Mouse (Mus musculus) intestine, postnatal 0 days (tissue): ENCODE measurements around the gene Rad54l2. TPM values are rescaled to one million over a fixed set of nuclear protein-coding genes. Genes with fewer than 3 reads are reported as not detected.

Experiments used
- ATAC-seq: fragments of 200-750 bp; cut with Nextera tagmentation; 2 replicates; pipeline ENCODE4 v1.8.0; 2017; ENCODE audit warnings: mild to moderate bottlenecking, moderate TSS enrichment, moderate library complexity
- H3K27ac ChIP-seq: fragments of 300-500 bp; sonication (generic); 2 replicates; pipeline ENCODE4 v1.5.1; 2014; ENCODE audit warnings: mild to moderate bottlenecking, low read depth, low read length, moderate library complexity
- H3K27me3 ChIP-seq: fragments of 300-500 bp; sonication (generic); replicated peaks from 2 replicates; pipeline ENCODE4 v1.6.1; 2014; ENCODE audit warnings: low read length, mixed read lengths; ENCODE audit not compliant: control insufficient read depth, insufficient read depth
- H3K36me3 ChIP-seq: fragments of 300-500 bp; sonication (generic); 2 replicates; pipeline ENCODE4 v1.6.1; 2014; ENCODE audit warnings: mild to moderate bottlenecking, moderate library complexity; ENCODE audit not compliant: control insufficient read depth, insufficient read depth
- H3K4me1 ChIP-seq: fragments of 300-500 bp; sonication (generic); replicated peaks from 2 replicates; pipeline ENCODE4 v1.6.1; 2014; ENCODE audit warnings: antibody characterized with exemption, low read length, mixed read lengths; ENCODE audit not compliant: control insufficient read depth, insufficient read depth
- H3K4me2 ChIP-seq: fragments of 300-500 bp; sonication (generic); replicated peaks from 2 replicates; pipeline ENCODE4 v1.6.1; 2014; ENCODE audit warnings: low read depth, mild to moderate bottlenecking, moderate library complexity
- H3K4me3 ChIP-seq: fragments of 300-500 bp; sonication (generic); 2 replicates; pipeline ENCODE4 v1.5.1; 2014; ENCODE audit warnings: low read depth, low read length
- H3K9ac ChIP-seq: fragments of 300-500 bp; sonication (generic); 2 replicates; pipeline ENCODE4 v1.6.1; 2014; ENCODE audit warnings: mild to moderate bottlenecking, low read depth, low read length
- H3K9me3 ChIP-seq: fragments of 300-500 bp; sonication (generic); 2 replicates; pipeline ENCODE4 v1.6.1; 2016; ENCODE audit warnings: mixed run types; ENCODE audit not compliant: control insufficient read depth
- CTCF ChIP-seq: sonication (generic); IDR thresholded peaks from 2 replicates; pipeline ENCODE4 v1.5.1; 2016; ENCODE audit warnings: low read depth, mild to moderate bottlenecking, control low read depth, antibody characterized with exemption, moderate library complexity
- WGBS: fragments of 180-500 bp; shearing (Covaris S2); extraction: QIAGEN DNeasy Blood & Tissue Kit; methylation state at CpG from one replicate; pipeline ENCODE4 v1.1.7; 2014; 5-methylcytosine and 5-hydroxymethylcytosine counted together
- polyA plus RNA-seq: library from polyadenylated mRNA; unstranded; fragments of >200 nt; fragmentation: Nextera tagmentation; extraction: Ambion mirVana; gene quantifications from 2 replicates; pipeline ENCODE4 v1.2.1, GENCODE M21; 2015

Gene Rad54l2
- polyA plus RNA-seq, 1 experiment from 2014 or later = 1.9 TPM

- H3K9me3 ChIP-seq = no peaks in the 10 kb centered on the region
- 88% methylated on average over 1 of the region's 1 CpGs for WGBS
These were observed 129.1 kb downstream of the Rad54l2 start for GRCm38 (mm10) chr9:106659935-106660334.

GRCm38 (mm10) chr9:106659441-106659840 is 129.6 kb downstream of the Rad54l2 start:
- peaks cover 43% of the 10 kb centered on the region for H3K36me3 ChIP-seq
- peaks cover 22% of the 10 kb centered on the region; the same call in 1 of the 2 replicates for H3K27me3 ChIP-seq
- H3K4me3 ChIP-seq = no peak overlapping the region
- no peak overlapping the region for H3K9ac ChIP-seq
- WGBS = 84% methylated on average over 7 of the region's 7 CpGs
- ATAC-seq = no peak
- H3K9me3 ChIP-seq = no peaks in the 10 kb centered on the region
- no peaks in the 10 kb centered on the region for H3K4me1 ChIP-seq
- no peak for TF ChIP-seq CTCF
- H3K4me2 ChIP-seq = no peak overlapping the region
- H3K27ac ChIP-seq = no peak overlapping the region

More at GRCm38 (mm10) chr9:106659935-106660334, 129.1 kb downstream of the Rad54l2 start:
- no peak overlapping the region for H3K4me2 ChIP-seq
- no peak overlapping the region for H3K4me3 ChIP-seq
- H3K36me3 ChIP-seq = peaks cover 48% of the 10 kb centered on the region
- H3K9ac ChIP-seq = no peak overlapping the region
- peaks cover 17% of the 10 kb centered on the region; the same call in 1 of the 2 replicates for H3K27me3 ChIP-seq
- no peak for ATAC-seq
- no peak overlapping the region for H3K27ac ChIP-seq
- no peak for TF ChIP-seq CTCF
- H3K4me1 ChIP-seq = no peaks in the 10 kb centered on the region

- Histone ChIP-seq H3K9ac (no peak overlapping the region), H3K9me3 (no peaks in the 10 kb centered on the region), H3K27me3 (peaks cover 24% of the 10 kb centered on the region; the same call in 1 of the 2 replicates), H3K4me1 (no peaks in the 10 kb centered on the region), H3K4me2 (no peak overlapping the region), H3K36me3 (peaks cover 39% of the 10 kb centered on the region), H3K4me3 (no peak overlapping the region), H3K27ac (no peak overlapping the region)
- ATAC-seq = no peak
- TF ChIP-seq CTCF = no peak
- 43% methylated on average over 5 of the region's 5 CpGs for whole genome bisulfite sequencing
These were observed 131.4 kb downstream of the Rad54l2 start for GRCm38 (mm10) chr9:106657592-106657991.

GRCm38 (mm10) chr9:106656820-106657219 is 132.2 kb downstream of the Rad54l2 start:
- TF ChIP-seq CTCF = no peak
- H3K9ac ChIP-seq = no peak overlapping the region
- H3K27me3 ChIP-seq = peaks cover 24% of the 10 kb centered on the region; the same call in 1 of the 2 replicates
- no peaks in the 10 kb centered on the region for H3K4me1 ChIP-seq
- no peak overlapping the region for H3K4me2 ChIP-seq
- WGBS = 48% methylated on average over 5 of the region's 5 CpGs
- H3K36me3 ChIP-seq = peaks cover 34% of the 10 kb centered on the region
- H3K4me3 ChIP-seq = no peak overlapping the region
- no peak for ATAC-seq
- H3K9me3 ChIP-seq = no peaks in the 10 kb centered on the region
- no peak overlapping the region for H3K27ac ChIP-seq

- H3K9me3 ChIP-seq = no peaks in the 10 kb centered on the region
- H3K4me1 ChIP-seq = no peaks in the 10 kb centered on the region
- peaks cover 24% of the 10 kb centered on the region; the same call in 1 of the 2 replicates for H3K27me3 ChIP-seq
- no peak within 1 kb of the TSS for H3K27ac ChIP-seq
- peak within 1 kb of the TSS; percentile 29 for H3K4me3 ChIP-seq
- WGBS = 3% methylated on average over 43 of the region's 44 CpGs
- H3K9ac ChIP-seq = no peak within 1 kb of the TSS
- peak within 1 kb of the TSS; percentile 58 for H3K4me2 ChIP-seq
- H3K36me3 ChIP-seq = peaks cover 27% of the 10 kb centered on the region
- no peak for TF ChIP-seq CTCF
- ATAC-seq = 0 out of 2 replicates have a peak, but pooled peaks have one; percentile 29
These were observed 132.9 kb downstream of the Rad54l2 start, which contains the start of gene Grm2 for GRCm38 (mm10) chr9:106655884-106656720. TSS of gene Grm2 (minus strand) at chr9:106656082.

- ATAC-seq = no peak
- Histone ChIP-seq H3K4me3 (no peak overlapping the region), H3K36me3 (no peaks in the 10 kb centered on the region), H3K9ac (no peak overlapping the region), H3K27ac (no peak overlapping the region), H3K27me3 (peaks cover 24% of the 10 kb centered on the region; the same call in 1 of the 2 replicates), H3K4me1 (no peaks in the 10 kb centered on the region), H3K4me2 (no peak overlapping the region), H3K9me3 (no peaks in the 10 kb centered on the region)
- WGBS = 35% methylated on average over 1 of the region's 1 CpGs
- peak; percentile 58 for TF ChIP-seq CTCF
These were observed 136.3 kb downstream of the Rad54l2 start for GRCm38 (mm10) chr9:106652720-106653119.
